Mouse (Mus musculus) kidney, postnatal 14 days (tissue): ENCODE data around the gene Il11.

Source experiments
- DNase-seq: peaks from one replicate; pipeline ENCODE4 v3.0.0; 2022; ENCODE audit warnings: mixed read lengths

Gene Il11

GRCm38 (mm10) chr7:4788499-4789435 lies 6.1 kb upstream of the Il11 start:
- DNase-seq, result peak; percentile 79

- no peak for DNase-seq
Observed at GRCm38 (mm10) chr7:4783667-4784268, 1.1 kb upstream of the Il11 start.

GRCm38 (mm10) chr7:4782130-4782529 lies 529 bp downstream of the Il11 start:
- no peak for DNase-seq

- no peak for DNase-seq
Observed at GRCm38 (mm10) chr7:4779921-4780320, 2.7 kb downstream of the Il11 start.

GRCm38 (mm10) chr7:4777851-4778637 lies 4.6 kb downstream of the Il11 start:
- no peak for DNase-seq

- peak; percentile 81 for DNase-seq
Observed at GRCm38 (mm10) chr7:4776861-4777830, 5.5 kb downstream of the Il11 start.

GRCm38 (mm10) chr7:4776131-4776530 lies 6.5 kb downstream of the Il11 start:
- DNase-seq, result no peak

GRCm38 (mm10) chr7:4771202-4771601 lies 11.5 kb downstream of the Il11 start, which contains the start of gene Fam71e2:
Gene Fam71e2 (minus strand): TSS chr7:4771302.
- DNase-seq, result no peak

- no peak for DNase-seq
Observed at GRCm38 (mm10) chr7:4764946-4765710, 17.5 kb downstream of the Il11 start.

GRCm38 (mm10) chr7:4759670-4760069 lies 23.0 kb downstream of the Il11 start:
- no peak for DNase-seq

- peak; percentile 92 for DNase-seq
Observed at GRCm38 (mm10) chr7:4752821-4753570, 29.7 kb downstream of the Il11 start, which contains the start of gene Cox6b2. Gene Cox6b2 (minus strand): TSS chr7:4753094.

- peak; percentile 72 for DNase-seq
Observed at GRCm38 (mm10) chr7:4751971-4752820, 30.5 kb downstream of the Il11 start.

- DNase-seq, result no peak
Observed at GRCm38 (mm10) chr7:4749169-4749568, 33.5 kb downstream of the Il11 start.

- DNase-seq, result no peak
Observed at GRCm38 (mm10) chr7:4748321-4748720, 34.3 kb downstream of the Il11 start.

- no peak for DNase-seq
Observed at GRCm38 (mm10) chr7:4747156-4747899, 35.3 kb downstream of the Il11 start.

- DNase-seq, result no peak
Observed at GRCm38 (mm10) chr7:4746326-4746980, 36.2 kb downstream of the Il11 start.

GRCm38 (mm10) chr7:4744886-4745285 lies 37.8 kb downstream of the Il11 start:
- DNase-seq, result no peak

- peak; percentile 10 for DNase-seq
Observed at GRCm38 (mm10) chr7:4743354-4743753, 39.3 kb downstream of the Il11 start.
